Mouse (Mus musculus) midbrain, embryonic 16.5 days (tissue): Measurements from ENCODE around the gene Myf5. TPM values are rescaled to one million over a fixed set of nuclear protein-coding genes. Genes with fewer than 3 reads are reported as not detected.

ENCODE experiments used
- ATAC-seq: fragments of 200-750 bp; cut with Nextera tagmentation; 2 replicates; pipeline ENCODE4 v1.8.0; 2017; ENCODE audit warnings: moderate TSS enrichment
- H3K27ac ChIP-seq: fragments of 300-500 bp; sonication (generic); 2 replicates; pipeline ENCODE4 v1.5.1; 2014; ENCODE audit warnings: mild to moderate bottlenecking, low read length, mixed read lengths
- H3K27me3 ChIP-seq: fragments of 300-500 bp; sonication (generic); 2 replicates; pipeline ENCODE4 v1.6.1; 2014; ENCODE audit warnings: low read depth, low read length, mixed read lengths; ENCODE audit not compliant: control insufficient read depth, insufficient read depth
- H3K36me3 ChIP-seq: fragments of 300-500 bp; sonication (generic); 2 replicates; pipeline ENCODE4 v1.6.1; 2014; ENCODE audit warnings: mild to moderate bottlenecking, low read length, moderate library complexity, mixed read lengths; ENCODE audit not compliant: control insufficient read depth, insufficient read depth
- H3K4me1 ChIP-seq: fragments of 300-500 bp; sonication (generic); 2 replicates; pipeline ENCODE4 v1.6.1; 2014; ENCODE audit warnings: mild to moderate bottlenecking, low read length, mixed read lengths; ENCODE audit not compliant: control insufficient read depth, insufficient read depth
- H3K4me2 ChIP-seq: fragments of 300-500 bp; sonication (generic); 2 replicates; pipeline ENCODE4 v1.6.1; 2014; ENCODE audit warnings: mild to moderate bottlenecking, low read length, mixed read lengths
- H3K4me3 ChIP-seq: fragments of 300-500 bp; sonication (generic); 2 replicates; pipeline ENCODE4 v1.5.1; 2014; ENCODE audit warnings: low read depth, mild to moderate bottlenecking, low read length, moderate library complexity, mixed read lengths
- H3K9ac ChIP-seq: fragments of 300-500 bp; sonication (generic); 2 replicates; pipeline ENCODE4 v1.6.1; 2014; ENCODE audit warnings: low read depth, low read length, mixed read lengths
- H3K9me3 ChIP-seq: fragments of 300-500 bp; sonication (generic); replicated peaks from 2 replicates; pipeline ENCODE4 v1.6.1; 2014; ENCODE audit warnings: mild to moderate bottlenecking, low read length, mixed read lengths; ENCODE audit not compliant: control insufficient read depth, poor library complexity, severe bottlenecking
- WGBS: fragments of 180-500 bp; shearing (Covaris S2); extraction: QIAGEN DNeasy Blood & Tissue Kit; methylation state at CpG from one replicate; pipeline ENCODE4 v1.1.7; 2014; 5-methylcytosine and 5-hydroxymethylcytosine counted together
- polyA plus RNA-seq: library from polyadenylated mRNA; unstranded; fragments of >200 nt; fragmentation: Nextera tagmentation; extraction: Ambion mirVana; gene quantifications from 2 replicates; pipeline ENCODE4 v1.2.1, GENCODE M21; 2015

The Myf5 gene
- 0.09 TPM in 1 of 2 replicates, not detected in the other for polyA plus RNA-seq

DNA sequence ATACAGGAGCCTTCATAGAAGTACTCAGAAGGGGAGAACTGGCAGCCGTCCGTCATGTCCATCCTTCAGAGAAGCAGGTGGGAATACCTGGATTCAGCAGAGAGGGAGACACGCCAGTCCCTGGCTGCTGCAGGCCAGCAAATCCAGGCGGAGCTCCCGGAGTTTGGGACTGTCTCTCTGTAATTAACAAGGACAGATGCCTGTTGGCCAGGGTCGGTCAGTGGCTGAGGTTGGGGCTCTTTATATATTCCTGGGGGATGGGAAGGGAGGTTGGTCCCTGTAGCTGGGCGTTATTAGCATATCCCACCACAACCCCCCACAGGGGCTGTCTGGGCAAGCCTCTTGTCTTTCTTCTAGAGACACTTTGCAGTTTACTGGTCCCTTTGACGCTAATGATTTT is at the start of gene Myf5:
Gene Myf5, minus strand, starts transcription at position 265 of the 400 bp plus-strand sequence.
- Histone ChIP-seq H3K4me2 (no peak within 1 kb of the TSS), H3K9ac (no peak within 1 kb of the TSS), H3K9me3 (no peaks in the 10 kb centered on the region), H3K4me3 (no peak within 1 kb of the TSS), H3K27ac (no peak within 1 kb of the TSS), H3K4me1 (no peaks in the 10 kb centered on the region), H3K27me3 (no peaks in the 10 kb centered on the region), H3K36me3 (no peaks in the 10 kb centered on the region)
- 82% methylated on average over 8 of the region's 8 CpGs for WGBS
- ATAC-seq: no peak

DNA sequence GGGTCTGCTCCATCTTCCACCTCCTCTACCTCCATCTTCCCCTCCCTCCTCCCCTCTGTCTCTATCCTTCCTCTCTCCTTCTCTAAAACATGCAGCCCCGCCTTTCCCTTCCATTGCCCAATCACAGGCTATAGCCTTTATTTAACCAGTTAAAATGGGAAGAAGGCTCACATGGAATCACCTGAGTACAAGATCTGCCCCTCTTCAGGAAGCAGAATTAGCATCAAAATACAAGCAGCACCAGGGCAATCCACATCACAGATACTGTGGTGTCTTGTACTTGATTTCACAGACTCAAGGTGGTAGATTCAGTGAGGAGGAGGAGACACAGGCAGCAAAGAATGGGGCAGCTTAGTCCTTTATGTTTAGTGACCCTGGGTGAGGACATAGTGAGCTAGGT is 42.8 kb upstream of the Myf5 start:
- 82% methylated on average over 1 of the region's 1 CpGs for WGBS
- Histone ChIP-seq H3K9me3 (no peaks in the 10 kb centered on the region), H3K4me3 (no peak overlapping the region), H3K27ac (no peak overlapping the region), H3K4me1 (no peaks in the 10 kb centered on the region), H3K9ac (no peak overlapping the region), H3K36me3 (no peaks in the 10 kb centered on the region), H3K27me3 (no peaks in the 10 kb centered on the region), H3K4me2 (no peak overlapping the region)
- no peak for ATAC-seq

DNA sequence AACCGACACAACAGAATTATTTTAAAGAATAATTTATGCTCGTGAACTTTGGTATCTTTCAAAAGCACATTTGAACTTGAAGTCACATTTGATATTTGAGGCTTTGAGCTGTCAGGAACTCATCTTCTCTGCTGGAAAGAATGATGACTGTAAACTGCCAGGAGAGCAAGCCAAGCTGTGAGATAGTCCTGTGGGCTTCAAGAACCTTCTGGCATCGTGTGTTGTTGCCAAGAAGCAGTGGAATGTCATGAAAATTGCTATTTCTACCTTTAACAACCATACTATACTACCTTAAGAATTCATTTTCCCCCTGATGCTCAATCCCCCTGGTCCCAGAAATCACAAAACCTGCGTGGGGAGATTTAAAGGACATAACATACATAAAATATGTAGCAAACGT is 33.3 kb upstream of the Myf5 start:
- WGBS: 85% methylated on average over 5 of the region's 5 CpGs
- no peak for ATAC-seq

DNA sequence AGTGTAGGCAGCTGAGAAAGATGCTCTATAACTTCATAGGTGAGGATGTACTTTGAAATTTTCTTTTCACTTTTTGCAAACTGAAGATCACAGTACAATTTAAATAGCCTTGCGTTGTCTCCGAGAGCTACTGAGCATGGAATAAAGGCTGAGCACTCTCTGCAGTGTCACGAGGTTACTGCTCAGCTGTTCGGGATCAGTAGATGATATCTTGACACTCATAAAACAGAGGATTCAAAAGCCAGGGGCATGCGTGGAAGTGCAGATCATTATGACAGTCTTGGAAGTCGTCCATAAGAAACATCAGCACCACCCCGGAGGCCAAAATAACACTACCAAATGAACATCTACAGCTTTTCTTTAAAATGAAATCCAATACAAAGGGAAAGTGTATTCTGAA is 30.7 kb upstream of the Myf5 start:
- Histone ChIP-seq H3K9me3 (no peaks in the 10 kb centered on the region), H3K4me3 (no peak overlapping the region), H3K36me3 (no peaks in the 10 kb centered on the region), H3K4me2 (no peak overlapping the region), H3K4me1 (no peaks in the 10 kb centered on the region), H3K9ac (no peak overlapping the region), H3K27me3 (no peaks in the 10 kb centered on the region), H3K27ac (no peak overlapping the region)
- 78% methylated on average over 7 of the region's 7 CpGs for whole genome bisulfite sequencing
- no peak for ATAC-seq

More for the DNA sequence above, 33.3 kb upstream of the Myf5 start:
- Histone ChIP-seq H3K27ac (no peak overlapping the region), H3K36me3 (no peaks in the 10 kb centered on the region), H3K27me3 (no peaks in the 10 kb centered on the region), H3K4me1 (no peaks in the 10 kb centered on the region), H3K4me3 (no peak overlapping the region), H3K4me2 (no peak overlapping the region), H3K9ac (no peak overlapping the region), H3K9me3 (no peaks in the 10 kb centered on the region)

DNA sequence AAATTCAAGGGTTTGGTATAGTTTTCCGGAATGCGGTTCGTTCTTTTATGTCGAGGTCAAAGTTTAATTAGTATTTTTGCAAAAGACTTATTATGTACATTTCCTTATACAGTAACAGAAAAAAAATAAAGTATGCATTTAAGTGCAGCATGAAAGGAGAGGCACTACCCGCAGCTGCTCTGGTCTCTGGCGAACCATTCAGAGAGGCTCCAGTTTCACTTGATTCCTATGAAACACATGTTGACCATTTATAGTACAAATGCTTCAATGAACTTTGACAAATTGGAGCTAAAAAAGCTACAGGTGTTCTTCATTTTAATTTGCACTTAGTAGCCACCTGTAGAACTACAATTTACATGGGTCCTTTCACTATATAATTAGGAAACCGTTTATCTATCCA is 28.8 kb upstream of the Myf5 start:
- 84% methylated on average over 7 of the region's 7 CpGs for WGBS
- H3K27ac ChIP-seq: no peak overlapping the region
- no peaks in the 10 kb centered on the region for H3K4me1 ChIP-seq
- no peaks in the 10 kb centered on the region for H3K36me3 ChIP-seq
- ATAC-seq: no peak
- no peak overlapping the region for H3K9ac ChIP-seq
- no peaks in the 10 kb centered on the region for H3K27me3 ChIP-seq
- no peaks in the 10 kb centered on the region for H3K9me3 ChIP-seq
- no peak overlapping the region for H3K4me2 ChIP-seq
- no peak overlapping the region for H3K4me3 ChIP-seq

DNA sequence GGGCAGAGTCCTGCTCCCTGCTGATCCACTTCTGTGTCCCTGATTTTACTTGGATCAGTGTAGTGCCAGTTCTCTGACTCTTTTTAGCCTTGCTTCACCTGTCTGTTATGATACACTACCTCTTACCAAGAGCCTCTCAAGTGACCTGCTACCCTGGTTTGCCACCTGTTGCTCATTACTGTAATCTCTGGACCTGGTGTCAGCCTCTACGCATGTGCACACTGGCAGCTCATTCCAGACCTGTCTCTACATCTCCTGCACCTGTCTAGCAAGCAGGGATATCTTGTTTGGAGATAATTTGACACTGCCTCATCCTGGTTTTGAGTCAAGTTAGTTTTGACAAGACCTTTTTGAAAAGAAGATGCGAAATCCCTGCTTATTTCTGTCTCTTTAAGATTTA is 20.5 kb upstream of the Myf5 start:
- no peak overlapping the region for H3K27ac ChIP-seq
- 89% methylated on average over 2 of the region's 2 CpGs for WGBS
- H3K36me3 ChIP-seq: no peaks in the 10 kb centered on the region
- H3K9ac ChIP-seq: no peak overlapping the region
- no peak overlapping the region for H3K4me2 ChIP-seq
- no peaks in the 10 kb centered on the region for H3K4me1 ChIP-seq
- ATAC-seq: no peak
- H3K27me3 ChIP-seq: no peaks in the 10 kb centered on the region
- H3K4me3 ChIP-seq: no peak overlapping the region
- H3K9me3 ChIP-seq: no peaks in the 10 kb centered on the region

DNA sequence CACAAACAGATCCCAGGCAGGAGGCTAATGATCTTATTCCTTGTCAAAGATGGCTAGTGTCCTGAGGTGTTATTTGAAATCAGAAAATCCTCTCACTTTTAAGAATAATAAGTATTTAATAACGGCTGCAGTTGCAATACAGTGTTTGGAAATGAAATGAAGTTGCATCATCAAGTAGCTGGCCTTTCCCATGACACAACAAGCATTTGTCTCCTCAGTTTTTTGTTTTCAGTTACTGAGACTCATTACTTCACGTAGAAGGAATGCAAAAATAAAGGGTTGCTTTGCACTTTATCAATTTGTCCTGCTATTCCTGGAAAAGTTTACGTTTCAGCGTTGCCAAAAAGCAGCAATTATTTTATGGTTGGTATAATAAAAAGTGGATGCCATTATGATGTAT is 17.5 kb upstream of the Myf5 start:
- H3K4me3 ChIP-seq: no peak overlapping the region
- H3K27me3 ChIP-seq: no peaks in the 10 kb centered on the region
- no peak for ATAC-seq
- no peaks in the 10 kb centered on the region for H3K9me3 ChIP-seq
- 77% methylated on average over 4 of the region's 4 CpGs for WGBS
- no peaks in the 10 kb centered on the region for H3K4me1 ChIP-seq
- H3K4me2 ChIP-seq: no peak overlapping the region
- H3K9ac ChIP-seq: no peak overlapping the region
- H3K36me3 ChIP-seq: no peaks in the 10 kb centered on the region
- no peak overlapping the region for H3K27ac ChIP-seq

DNA sequence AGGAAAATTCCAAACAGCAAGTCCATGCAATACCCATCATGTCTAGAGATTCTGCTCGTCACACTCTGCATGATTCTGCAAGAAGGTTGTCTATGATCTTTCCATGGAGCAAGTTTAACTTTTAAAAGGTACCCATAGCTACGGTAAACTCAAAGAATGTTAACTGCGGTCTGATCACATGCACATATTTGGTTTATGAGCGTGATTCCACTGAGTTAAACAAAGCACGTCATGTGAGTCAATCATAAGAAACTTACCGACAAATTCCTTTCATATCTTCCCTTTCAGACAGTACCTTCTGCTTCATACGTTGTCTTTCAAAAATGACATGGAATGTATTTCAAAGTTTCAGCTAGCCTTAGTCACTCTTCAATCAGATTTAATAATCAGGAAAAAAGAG is 16.3 kb upstream of the Myf5 start:
- Histone ChIP-seq H3K4me2 (no peak overlapping the region), H3K4me1 (no peaks in the 10 kb centered on the region), H3K9ac (no peak overlapping the region), H3K27me3 (no peaks in the 10 kb centered on the region), H3K9me3 (no peaks in the 10 kb centered on the region), H3K4me3 (no peak overlapping the region), H3K27ac (no peak overlapping the region), H3K36me3 (no peaks in the 10 kb centered on the region)
- no peak for ATAC-seq
- 93% methylated on average over 7 of the region's 7 CpGs for WGBS

DNA sequence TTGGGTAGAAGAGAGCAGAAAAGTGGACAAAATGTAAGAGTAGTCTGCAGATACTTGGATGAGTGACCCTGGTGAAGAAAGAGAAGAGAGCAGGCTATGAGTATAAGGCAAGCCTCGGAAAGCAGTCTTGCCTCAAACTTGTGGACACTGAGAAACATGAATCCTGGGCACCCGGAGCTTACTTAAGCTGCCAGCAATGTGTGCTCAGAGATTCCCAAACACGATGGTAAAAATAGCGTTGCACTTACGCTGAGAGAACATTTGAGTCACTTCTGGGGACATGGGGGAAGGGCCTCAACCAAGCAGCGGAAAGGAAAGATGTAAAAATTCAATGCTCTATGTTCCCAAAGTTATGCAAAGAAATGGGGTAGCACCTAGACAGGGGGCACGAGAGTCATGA is 13.7 kb upstream of the Myf5 start:
- Histone ChIP-seq H3K9me3 (no peaks in the 10 kb centered on the region), H3K36me3 (no peaks in the 10 kb centered on the region), H3K27me3 (no peaks in the 10 kb centered on the region), H3K4me1 (no peaks in the 10 kb centered on the region), H3K4me2 (no peak overlapping the region), H3K4me3 (no peak overlapping the region), H3K9ac (no peak overlapping the region), H3K27ac (no peak overlapping the region)
- no peak for ATAC-seq
- 92% methylated on average over 7 of the region's 7 CpGs for WGBS

DNA sequence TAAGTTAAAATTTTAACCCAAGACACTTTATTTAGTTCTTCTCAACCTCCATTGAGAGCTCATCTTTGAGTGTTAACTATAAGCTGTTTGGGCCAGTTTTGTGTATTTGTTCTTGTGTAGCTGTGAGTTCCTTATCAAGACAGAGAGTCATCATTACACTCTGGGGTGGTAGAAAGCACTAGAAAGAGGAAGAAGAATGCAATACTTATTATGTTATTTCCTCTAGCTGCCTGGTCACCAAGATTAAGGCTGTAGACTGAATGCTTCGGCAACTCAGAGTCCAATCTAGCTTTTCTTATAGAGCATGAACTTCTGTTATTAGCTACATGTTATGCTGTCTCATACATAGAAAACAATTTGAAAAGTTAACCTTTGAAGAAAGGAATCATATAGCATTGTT is 10.5 kb upstream of the Myf5 start:
- Histone ChIP-seq H3K9ac (no peak overlapping the region), H3K4me1 (peaks cover 6% of the 10 kb centered on the region; the same call in 1 of the 2 replicates), H3K27me3 (no peaks in the 10 kb centered on the region), H3K27ac (no peak overlapping the region), H3K4me2 (no peak overlapping the region), H3K9me3 (no peaks in the 10 kb centered on the region), H3K4me3 (no peak overlapping the region), H3K36me3 (no peaks in the 10 kb centered on the region)
- WGBS: 92% methylated on average over 1 of the region's 1 CpGs
- no peak for ATAC-seq
